Mouse (Mus musculus): ENCODE measurements around the gene Sf1. TPM values are rescaled to one million over a fixed set of nuclear protein-coding genes. Genes with fewer than 3 reads are reported as not detected.

Gene Sf1
- polyA plus RNA-seq, 1 experiment from 2014 or later: 49.5 TPM

DNA sequence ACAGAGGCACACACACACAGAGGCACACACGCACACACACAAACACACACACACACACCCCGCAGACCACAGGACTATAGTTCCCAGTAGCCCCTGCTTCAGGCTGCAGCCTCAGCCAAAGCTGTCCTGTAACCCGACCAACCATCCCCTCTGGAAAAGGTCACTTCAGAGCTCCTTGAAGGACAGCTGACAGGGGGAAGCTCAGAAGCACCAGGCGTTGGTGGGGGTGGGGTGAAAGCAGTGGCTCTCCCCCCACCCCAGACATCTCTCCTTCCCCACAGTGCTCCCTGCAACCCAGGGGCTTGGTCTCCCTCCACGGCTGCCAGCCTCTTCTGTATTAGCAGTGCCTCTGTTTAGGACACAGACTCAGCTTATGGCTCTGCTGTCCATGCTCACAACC is 20.0 kb downstream of the Sf1 start:
- H3K9me3 ChIP-seq (ENCODE audit: low read length): no peaks in the 10 kb centered on the region
- DNase-seq (ENCODE audit: low spot score) (no peak), ATAC-seq (no peak)
- 39% methylated on average over 5 of the region's 5 CpGs for WGBS
- peaks cover 14% of the 10 kb centered on the region; the same call in 1 of the 2 replicates for H3K4me1 ChIP-seq (ENCODE audit: insufficient read depth, low read depth, low read length)
- no peaks in the 10 kb centered on the region for H3K27me3 ChIP-seq (replicated peaks; ENCODE audit: insufficient read depth, low read length)
- no peak overlapping the region for H3K4me3 ChIP-seq (ENCODE audit: low read depth, low read length)
- no peak for TF ChIP-seq EP300 (IDR thresholded peaks at IDR 0.05)
- TF ChIP-seq CTCF (IDR thresholded peaks at IDR 0.05): no peak
- H3K36me3 ChIP-seq (ENCODE audit: insufficient read depth, low read length): no peaks in the 10 kb centered on the region
- no peak overlapping the region for H3K4me2 ChIP-seq (replicated peaks; ENCODE audit: low read depth, low read length)
- no peak overlapping the region for H3K9ac ChIP-seq (replicated peaks; ENCODE audit: low read depth)
- H3K27ac ChIP-seq (ENCODE audit: low read length): peak overlapping the region; percentile 52; the same call in 1 of the 2 replicates

DNA sequence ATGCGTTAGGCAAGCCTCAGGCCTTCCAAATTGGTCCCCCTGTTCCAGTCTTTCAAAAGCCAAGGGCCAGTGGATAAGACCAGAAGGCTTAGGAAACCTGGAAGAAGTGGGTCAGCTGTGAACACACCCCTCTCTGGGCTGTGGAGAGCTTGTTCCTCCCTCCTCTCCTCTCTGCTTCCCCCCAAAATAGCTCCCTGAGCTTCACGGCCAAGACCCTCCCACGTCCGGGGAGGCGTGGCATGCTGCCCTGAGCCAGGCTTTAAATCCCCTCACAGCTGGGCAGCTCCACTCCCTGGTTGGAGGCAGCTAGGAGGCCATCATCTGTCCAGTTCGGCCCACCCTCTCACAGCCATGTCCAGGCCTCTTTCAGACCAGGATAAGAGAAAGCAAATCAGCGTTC is 20.6 kb downstream of the Sf1 start, which contains the start of gene Pygm:
Gene Pygm, plus strand, starts transcription at position 272 of the 400 bp plus-strand sequence.
- 14% methylated on average over 7 of the region's 7 CpGs for WGBS
- ATAC-seq (peak; percentile 83), DNase-seq (ENCODE audit: low spot score) (peak; percentile 77)
- Histone ChIP-seq H3K27me3 (replicated peaks; ENCODE audit: insufficient read depth, low read length) (no peaks in the 10 kb centered on the region), H3K4me2 (replicated peaks; ENCODE audit: low read depth, low read length) (peak within 1 kb of the TSS; percentile 36), H3K36me3 (ENCODE audit: insufficient read depth, low read length) (no peaks in the 10 kb centered on the region), H3K27ac (ENCODE audit: low read length) (peak within 1 kb of the TSS; percentile 52), H3K9me3 (ENCODE audit: low read length) (no peaks in the 10 kb centered on the region), H3K4me1 (ENCODE audit: insufficient read depth, low read depth, low read length) (peaks cover 14% of the 10 kb centered on the region; the same call in 1 of the 2 replicates), H3K9ac (replicated peaks; ENCODE audit: low read depth) (0 out of 2 replicates have a peak within 1 kb of the TSS, but pooled peaks have one; percentile 26), H3K4me3 (ENCODE audit: low read depth, low read length) (no peak within 1 kb of the TSS)
- TF ChIP-seq CTCF (IDR thresholded peaks at IDR 0.05): no peak
- TF ChIP-seq EP300 (IDR thresholded peaks at IDR 0.05): no peak

DNA sequence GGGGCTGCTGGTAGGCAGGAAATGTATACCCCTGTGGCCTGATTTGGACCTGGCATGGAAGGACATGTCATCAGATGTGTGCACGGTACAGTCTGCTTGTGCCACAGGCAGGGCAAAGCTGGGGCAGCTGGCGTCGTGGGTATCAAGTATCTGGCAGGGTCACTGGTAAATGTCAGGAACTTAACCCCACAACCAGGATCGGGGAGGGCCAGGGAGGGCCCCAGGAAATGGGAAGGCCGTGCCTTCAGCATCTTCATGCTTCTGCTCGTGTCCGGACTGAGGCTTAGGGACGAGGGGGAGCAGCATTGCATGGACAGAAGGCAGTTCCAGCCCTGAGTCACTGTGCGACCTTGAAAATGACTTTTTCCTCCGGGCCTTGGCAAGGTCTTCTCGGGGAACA is 21.5 kb downstream of the Sf1 start:
- DNase-seq (ENCODE audit: low spot score): no peak
- Histone ChIP-seq H3K36me3 (ENCODE audit: insufficient read depth, low read length) (no peaks in the 10 kb centered on the region), H3K4me3 (ENCODE audit: low read depth, low read length) (no peak overlapping the region), H3K4me2 (replicated peaks; ENCODE audit: low read depth, low read length) (peak overlapping the region; percentile 36), H3K9me3 (ENCODE audit: low read length) (no peaks in the 10 kb centered on the region), H3K4me1 (ENCODE audit: insufficient read depth, low read depth, low read length) (peaks cover 20% of the 10 kb centered on the region; the same call in 1 of the 2 replicates), H3K9ac (replicated peaks; ENCODE audit: low read depth) (no peak overlapping the region), H3K27ac (ENCODE audit: low read length) (peak overlapping the region; percentile 52), H3K27me3 (replicated peaks; ENCODE audit: insufficient read depth, low read length) (no peaks in the 10 kb centered on the region)
- TF ChIP-seq EP300 (IDR thresholded peaks at IDR 0.05): no peak
- TF ChIP-seq CTCF (IDR thresholded peaks at IDR 0.05): no peak
- no peak for ATAC-seq
- 66% methylated on average over 11 of the region's 11 CpGs for WGBS

- Histone ChIP-seq H3K4me1 (ENCODE audit: insufficient read depth, low read depth, low read length) (peaks cover 20% of the 10 kb centered on the region; the same call in 1 of the 2 replicates), H3K27me3 (replicated peaks; ENCODE audit: insufficient read depth, low read length) (no peaks in the 10 kb centered on the region), H3K4me3 (ENCODE audit: low read depth, low read length) (no peak overlapping the region), H3K27ac (ENCODE audit: low read length) (no peak overlapping the region), H3K9me3 (ENCODE audit: low read length) (no peaks in the 10 kb centered on the region), H3K4me2 (replicated peaks; ENCODE audit: low read depth, low read length) (peak overlapping the region; percentile 36), H3K9ac (replicated peaks; ENCODE audit: low read depth) (0 out of 2 replicates have a peak overlapping the region, but pooled peaks have one; percentile 26), H3K36me3 (ENCODE audit: insufficient read depth, low read length) (no peaks in the 10 kb centered on the region)
- no peak for TF ChIP-seq CTCF (IDR thresholded peaks at IDR 0.05)
- TF ChIP-seq EP300 (IDR thresholded peaks at IDR 0.05): no peak
- 72% methylated on average over 5 of the region's 5 CpGs for WGBS
- DNase-seq (ENCODE audit: low spot score): no peak
- no peak for ATAC-seq
These were observed 21.9 kb downstream of the Sf1 start for GRCm38 (mm10) chr19:6385419-6385818.

DNA sequence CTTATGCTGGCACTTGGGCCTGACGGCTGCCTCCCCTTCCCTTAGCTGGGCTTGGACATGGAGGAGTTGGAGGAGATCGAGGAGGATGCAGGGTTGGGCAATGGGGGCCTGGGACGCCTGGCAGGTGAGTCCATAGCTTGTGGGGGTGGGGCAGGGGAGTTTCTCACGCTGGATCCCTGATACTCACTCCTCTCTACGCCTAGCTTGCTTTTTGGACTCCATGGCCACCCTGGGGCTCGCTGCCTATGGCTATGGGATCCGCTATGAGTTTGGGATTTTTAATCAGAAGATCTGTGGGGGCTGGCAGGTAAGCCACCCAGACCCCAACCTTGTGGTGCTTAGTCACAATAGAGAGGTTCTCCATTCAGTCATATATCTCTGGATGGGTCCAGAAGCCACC is 22.3 kb downstream of the Sf1 start:
- Histone ChIP-seq H3K9me3 (ENCODE audit: low read length) (no peaks in the 10 kb centered on the region), H3K27me3 (replicated peaks; ENCODE audit: insufficient read depth, low read length) (no peaks in the 10 kb centered on the region), H3K4me2 (replicated peaks; ENCODE audit: low read depth, low read length) (0 out of 2 replicates have a peak overlapping the region, but pooled peaks have one; percentile 36), H3K27ac (ENCODE audit: low read length) (no peak overlapping the region), H3K4me1 (ENCODE audit: insufficient read depth, low read depth, low read length) (peaks cover 20% of the 10 kb centered on the region; the same call in 1 of the 2 replicates), H3K4me3 (ENCODE audit: low read depth, low read length) (no peak overlapping the region), H3K9ac (replicated peaks; ENCODE audit: low read depth) (no peak overlapping the region), H3K36me3 (ENCODE audit: insufficient read depth, low read length) (no peaks in the 10 kb centered on the region)
- WGBS: 78% methylated on average over 7 of the region's 7 CpGs
- TF ChIP-seq CTCF (IDR thresholded peaks at IDR 0.05) (no peak), EP300 (IDR thresholded peaks at IDR 0.05) (no peak)
- DNase-seq (ENCODE audit: low spot score) (no peak), ATAC-seq (no peak)

GRCm38 (mm10) chr19:6386234-6386633 is 22.7 kb downstream of the Sf1 start:
- Histone ChIP-seq H3K9me3 (ENCODE audit: low read length) (no peaks in the 10 kb centered on the region), H3K27me3 (replicated peaks; ENCODE audit: insufficient read depth, low read length) (no peaks in the 10 kb centered on the region), H3K4me3 (ENCODE audit: low read depth, low read length) (no peak overlapping the region), H3K4me2 (replicated peaks; ENCODE audit: low read depth, low read length) (no peak overlapping the region), H3K9ac (replicated peaks; ENCODE audit: low read depth) (no peak overlapping the region), H3K36me3 (ENCODE audit: insufficient read depth, low read length) (no peaks in the 10 kb centered on the region), H3K27ac (ENCODE audit: low read length) (no peak overlapping the region), H3K4me1 (ENCODE audit: insufficient read depth, low read depth, low read length) (peaks cover 20% of the 10 kb centered on the region; the same call in 1 of the 2 replicates)
- TF ChIP-seq EP300 (IDR thresholded peaks at IDR 0.05) (no peak), CTCF (IDR thresholded peaks at IDR 0.05) (no peak)
- 61% methylated on average over 9 of the region's 9 CpGs for WGBS
- DNase-seq (ENCODE audit: low spot score) (no peak), ATAC-seq (no peak)

All from lung, postnatal 0 days (tissue).